Mouse (Mus musculus): ENCODE data around the gene Vti1b. TPM values are rescaled to one million over a fixed set of nuclear protein-coding genes. Genes with fewer than 3 reads are reported as not detected.

Gene Vti1b
- polyA plus RNA-seq, 1 experiment, result 25.6 TPM

DNA sequence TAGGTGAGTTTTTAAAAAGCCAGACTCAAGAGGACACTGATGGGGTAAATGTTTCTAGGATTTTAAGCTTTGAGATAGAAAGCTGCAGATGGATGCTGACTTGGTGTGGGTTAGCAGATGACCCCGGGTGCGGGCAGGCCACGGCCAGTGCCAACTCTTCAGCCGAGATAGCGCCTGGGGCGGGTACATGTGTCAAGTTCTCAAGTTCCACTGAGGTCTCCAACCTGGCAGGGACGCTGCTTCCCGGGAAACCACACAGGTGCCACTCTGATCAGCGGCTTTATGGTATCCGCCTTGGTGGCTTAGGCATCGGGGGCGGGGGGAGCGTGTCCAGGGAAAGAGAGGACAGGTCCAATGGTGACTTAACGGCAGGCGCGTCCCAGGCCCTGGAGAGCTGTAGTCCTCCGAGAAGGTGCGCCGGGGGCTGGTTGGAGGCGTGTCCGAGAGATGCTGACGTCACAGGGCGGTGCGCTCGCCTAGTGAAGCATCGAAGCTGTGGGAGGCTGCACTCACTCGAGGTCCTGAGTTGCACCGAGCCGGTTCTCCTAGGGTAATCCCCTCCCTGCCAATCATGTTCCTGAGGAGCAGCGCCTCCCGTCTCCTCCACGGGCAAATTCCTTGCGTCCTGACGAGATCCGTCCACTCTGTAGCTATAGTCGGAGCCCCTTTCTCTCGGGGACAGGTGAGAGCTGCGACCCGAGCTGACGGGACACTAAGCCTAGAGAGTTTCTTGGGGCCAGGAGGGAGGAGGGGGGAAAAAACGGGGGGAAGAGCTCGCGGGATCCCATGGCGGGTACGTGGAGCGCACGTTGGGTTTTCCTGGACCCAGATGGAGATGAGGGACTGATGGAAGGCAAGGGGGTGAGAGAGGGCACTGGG is 41.9 kb downstream of the Vti1b start, which contains the start of gene Arg2:
Gene Arg2, plus strand, starts transcription at position 479 of the 879 bp plus-strand sequence.
- TF ChIP-seq CTCF (IDR thresholded peaks at IDR 0.05; ENCODE audit: extremely low read depth, insufficient read depth, insufficient read length, insufficient replicate concordance) (no peak), POLR2A (IDR thresholded peaks at IDR 0.05; ENCODE audit: low read depth, low read length) (no peak)
- peaks cover 12% of the 10 kb centered on the region for H3K27me3 ChIP-seq (ENCODE audit: control insufficient read depth, insufficient read depth, low read length)
- H3K4me1 ChIP-seq (ENCODE audit: control insufficient read depth, insufficient read depth, insufficient read length), result peaks cover 6% of the 10 kb centered on the region; the same call in 1 of the 2 replicates
- peak; percentile 55 to 68 for DNase-seq (ENCODE audit: low read depth in 1 of 2, low spot score in 2 of 2)
- H3K36me3 ChIP-seq (ENCODE audit: control insufficient read depth, insufficient read depth, low read length), result no peaks in the 10 kb centered on the region
- no peak within 1 kb of the TSS for H3K27ac ChIP-seq (ENCODE audit: insufficient read depth, low read length)
- WGBS, result 3% methylated on average over 47 of the region's 47 CpGs
- H3K4me3 ChIP-seq (ENCODE audit: extremely low read depth, insufficient read depth, insufficient read length), result peak within 1 kb of the TSS; percentile 50

DNA sequence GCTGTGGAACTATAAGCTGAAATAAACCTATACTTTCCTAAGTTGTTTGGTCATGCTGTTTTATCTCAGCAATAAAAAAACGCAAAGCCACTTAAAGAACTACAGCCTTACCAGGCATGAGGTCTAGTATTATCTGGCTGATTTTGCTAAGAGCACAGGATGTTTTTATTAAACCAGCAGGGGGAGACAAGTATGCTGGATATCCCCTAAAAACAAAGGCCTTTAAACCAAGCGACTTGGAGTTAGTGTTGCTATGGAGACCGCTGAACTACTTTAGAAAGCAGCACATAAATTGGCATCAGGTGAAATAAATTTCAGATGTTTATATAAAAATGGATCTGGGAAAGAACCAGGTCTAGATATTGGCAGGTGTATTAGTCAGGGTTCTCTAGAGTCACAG is 49.6 kb downstream of the Vti1b start:
- Histone ChIP-seq H3K27me3 (ENCODE audit: control insufficient read depth, insufficient read depth, low read length) (no peaks in the 10 kb centered on the region; the same call in 1 of the 2 replicates), H3K36me3 (ENCODE audit: control insufficient read depth, insufficient read depth, low read length) (no peaks in the 10 kb centered on the region), H3K4me3 (ENCODE audit: extremely low read depth, insufficient read depth, insufficient read length) (no peak overlapping the region), H3K4me1 (ENCODE audit: control insufficient read depth, insufficient read depth, insufficient read length) (no peaks in the 10 kb centered on the region), H3K27ac (ENCODE audit: insufficient read depth, low read length) (no peak overlapping the region)
- DNase-seq (ENCODE audit: low read depth in 1 of 2, low spot score in 2 of 2), result no peak
- WGBS, result 35% methylated on average over 3 of the region's 3 CpGs
- no peak for TF ChIP-seq CTCF (IDR thresholded peaks at IDR 0.05; ENCODE audit: extremely low read depth, insufficient read depth, insufficient read length, insufficient replicate concordance)
- no peak for TF ChIP-seq POLR2A (IDR thresholded peaks at IDR 0.05; ENCODE audit: low read depth, low read length)

DNA sequence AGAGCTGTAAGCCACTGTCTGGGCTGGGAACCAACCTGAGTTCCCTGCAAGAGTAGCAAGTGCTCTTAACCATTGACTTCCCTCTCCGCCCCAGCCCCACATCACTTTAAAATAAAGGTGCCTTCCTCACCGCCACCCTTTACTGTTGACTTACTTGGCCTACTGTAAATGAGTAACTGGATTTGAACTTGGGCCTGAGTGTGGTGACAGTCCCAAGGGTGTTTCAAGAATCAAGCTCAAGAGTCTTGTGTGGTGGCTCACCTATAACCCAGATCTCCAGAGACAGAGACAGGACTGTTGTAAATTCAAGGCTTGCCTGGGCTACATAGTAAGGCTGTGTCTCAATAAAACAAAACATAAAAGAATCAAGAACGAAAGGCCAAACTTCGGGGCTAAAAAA is 53.5 kb downstream of the Vti1b start:
- WGBS, result 84% methylated on average over 4 of the region's 4 CpGs

More for the DNA sequence above, 53.5 kb downstream of the Vti1b start:
- no peaks in the 10 kb centered on the region for H3K36me3 ChIP-seq (ENCODE audit: control insufficient read depth, insufficient read depth, low read length)
- H3K27ac ChIP-seq (ENCODE audit: insufficient read depth, low read length), result no peak overlapping the region
- no peaks in the 10 kb centered on the region; the same call in 1 of the 2 replicates for H3K27me3 ChIP-seq (ENCODE audit: control insufficient read depth, insufficient read depth, low read length)
- H3K4me3 ChIP-seq (ENCODE audit: extremely low read depth, insufficient read depth, insufficient read length), result no peak overlapping the region
- TF ChIP-seq POLR2A (IDR thresholded peaks at IDR 0.05; ENCODE audit: low read depth, low read length) (no peak), CTCF (IDR thresholded peaks at IDR 0.05; ENCODE audit: extremely low read depth, insufficient read depth, insufficient read length, insufficient replicate concordance) (no peak)
- DNase-seq (ENCODE audit: low read depth in 1 of 2, low spot score in 2 of 2), result no peak
- H3K4me1 ChIP-seq (ENCODE audit: control insufficient read depth, insufficient read depth, insufficient read length), result no peaks in the 10 kb centered on the region

Other genes with a start within 250 kb of the Vti1b start
- gene Tmem229b, start 165.0 kb downstream of the Vti1b start, polyA plus RNA-seq (2012; rRNA removed), result 41.6 and 50.9 TPM in 2 replicates
- gene Plekhh1, start 143.5 kb downstream of the Vti1b start, polyA plus RNA-seq (2012; rRNA removed), result 0.22 and 0.28 TPM in 2 replicates
- 9.0 and 14.9 TPM in 2 replicates for gene Pigh, start 83.0 kb downstream of the Vti1b start, polyA plus RNA-seq (2012; rRNA removed)
- gene Arg2, start 41.9 kb downstream of the Vti1b start, polyA plus RNA-seq (2012; rRNA removed), result 0.47 and 0.76 TPM in 2 replicates
- 4.3 and 6.0 TPM in 2 replicates for gene Rdh11, start 19.6 kb upstream of the Vti1b start, polyA plus RNA-seq (2012; rRNA removed)
- gene Rdh12, start 36.2 kb upstream of the Vti1b start, polyA plus RNA-seq (2012; rRNA removed), result 6.5 and 7.0 TPM in 2 replicates
- gene Zfyve26, start 123.6 kb upstream of the Vti1b start, polyA plus RNA-seq (2012; rRNA removed), result 28.7 and 29.4 TPM in 2 replicates
- gene Rad51b, start 124.6 kb upstream of the Vti1b start, polyA plus RNA-seq (2012; rRNA removed), result 0.26 and 0.39 TPM in 2 replicates